Mouse (Mus musculus) kidney, postnatal 25 days (tissue): Measurements from ENCODE around the gene Cela1.
A peak's percentile ranks its signal among the peaks of the same experiment; 100 is the strongest.

Experiments
- DNase-seq, 2 experiments: peaks; one replicate each; pipeline ENCODE4 v3.0.0; 2021; ENCODE audit warnings: mixed read lengths in 2 of 2

The Cela1 gene

GRCm38 (mm10) chr15:100633341-100633740, 54.4 kb downstream of the Cela1 start:
- peak; percentile 27 to 65 for DNase-seq

GRCm38 (mm10) chr15:100632323-100632722, 55.4 kb downstream of the Cela1 start:
- no peak for DNase-seq

- DNase-seq = no peak
Observed at GRCm38 (mm10) chr15:100631454-100632170, 56.1 kb downstream of the Cela1 start.

- no peak for DNase-seq
Observed at GRCm38 (mm10) chr15:100630126-100630525, 57.6 kb downstream of the Cela1 start.

GRCm38 (mm10) chr15:100628797-100629196, 58.9 kb downstream of the Cela1 start:
- peak in 1 of 2 experiments; percentile 59 for DNase-seq

GRCm38 (mm10) chr15:100627774-100628370, 59.8 kb downstream of the Cela1 start:
- DNase-seq = no peak

GRCm38 (mm10) chr15:100627287-100627686, 60.4 kb downstream of the Cela1 start:
- no peak for DNase-seq

- no peak for DNase-seq
Observed at GRCm38 (mm10) chr15:100624435-100624834, 63.3 kb downstream of the Cela1 start.
